Mouse (Mus musculus): Measurements from ENCODE around the gene Fbxo41. TPM values are rescaled to one million over a fixed set of nuclear protein-coding genes. Genes with fewer than 3 reads are reported as not detected.
A peak's percentile ranks its signal among the peaks of the same experiment; 100 is the strongest.
"Not testable (repeated sequence)": the region's sequence is repeated elsewhere in the genome, so short reads cannot be mapped to it uniquely, and the experiment has no call there.

The Fbxo41 gene
- polyA plus RNA-seq, 1 experiment from 2014 or later: 0.31 TPM

- Histone ChIP-seq H3K4me1 (no peaks in the 10 kb centered on the region), H3K4me2 (no peak overlapping the region), H3K27me3 (replicated peaks) (no peaks in the 10 kb centered on the region), H3K4me3 (replicated peaks) (no peak overlapping the region), H3K9me3 (no peaks in the 10 kb centered on the region), H3K36me3 (peaks cover 81% of the 10 kb centered on the region), H3K27ac (no peak overlapping the region), H3K9ac (no peak overlapping the region)
- no peak for ATAC-seq (ENCODE audit: insufficient read depth, low FRiP score, low read depth)
Measured at GRCm38 (mm10) chr6:85465381-85465780, 37.4 kb downstream of the Fbxo41 start.

- ATAC-seq (ENCODE audit: insufficient read depth, low FRiP score, low read depth): no peak
- no peak overlapping the region for H3K27ac ChIP-seq
- WGBS: 87% methylated on average over 2 of the region's 2 CpGs
- no peak overlapping the region for H3K9ac ChIP-seq
- H3K4me2 ChIP-seq: no peak overlapping the region
- 0 out of 2 replicates have a peak, but pooled peaks cover 8% of the 10 kb centered on the region for H3K4me1 ChIP-seq
- H3K4me3 ChIP-seq (replicated peaks): no peak overlapping the region
- H3K9me3 ChIP-seq: no peaks in the 10 kb centered on the region
- no peaks in the 10 kb centered on the region for H3K27me3 ChIP-seq (replicated peaks)
- peaks cover 40% of the 10 kb centered on the region for H3K36me3 ChIP-seq
Measured at GRCm38 (mm10) chr6:85459621-85460020, 43.2 kb downstream of the Fbxo41 start.

- ATAC-seq (ENCODE audit: insufficient read depth, low FRiP score, low read depth): no peak
Measured at GRCm38 (mm10) chr6:85452816-85453215, 50.0 kb downstream of the Fbxo41 start.

GRCm38 (mm10) chr6:85452411-85452665 is 50.5 kb downstream of the Fbxo41 start:
- H3K27ac ChIP-seq: peak overlapping the region; percentile 96
- under 1% methylated on average over 15 of the region's 15 CpGs for WGBS
- no peaks in the 10 kb centered on the region for H3K36me3 ChIP-seq
- 0 out of 2 replicates have a peak, but pooled peaks cover 18% of the 10 kb centered on the region for H3K4me1 ChIP-seq
- H3K9ac ChIP-seq: peak overlapping the region; percentile 82
- ATAC-seq (ENCODE audit: insufficient read depth, low FRiP score, low read depth): no peak
- H3K4me2 ChIP-seq: peak overlapping the region; percentile 95
- H3K9me3 ChIP-seq: no peaks in the 10 kb centered on the region
- H3K27me3 ChIP-seq (replicated peaks): no peaks in the 10 kb centered on the region
- H3K4me3 ChIP-seq (replicated peaks): peak overlapping the region; percentile 77

More at GRCm38 (mm10) chr6:85452816-85453215, 50.0 kb downstream of the Fbxo41 start:
- Histone ChIP-seq H3K9ac (peak overlapping the region; percentile 82), H3K4me2 (peak overlapping the region; percentile 95), H3K27ac (0 out of 2 replicates have a peak overlapping the region, but pooled peaks have one; percentile 96), H3K4me1 (0 out of 2 replicates have a peak, but pooled peaks cover 18% of the 10 kb centered on the region), H3K36me3 (no peaks in the 10 kb centered on the region), H3K27me3 (replicated peaks) (no peaks in the 10 kb centered on the region), H3K4me3 (replicated peaks) (peak overlapping the region; percentile 77), H3K9me3 (no peaks in the 10 kb centered on the region)
- 5% methylated on average over 7 of the region's 7 CpGs for whole genome bisulfite sequencing

GRCm38 (mm10) chr6:85451664-85452410 is 51.0 kb downstream of the Fbxo41 start, which contains the start of gene Pradc1:
TSS of gene Pradc1 (minus strand) at chr6:85451970.
- under 1% methylated on average over 54 of the region's 54 CpGs for WGBS
- Histone ChIP-seq H3K4me2 (peak within 1 kb of the TSS; percentile 95), H3K9me3 (no peaks in the 10 kb centered on the region), H3K4me3 (replicated peaks) (peak within 1 kb of the TSS; percentile 77), H3K4me1 (0 out of 2 replicates have a peak, but pooled peaks cover 18% of the 10 kb centered on the region), H3K27me3 (replicated peaks) (no peaks in the 10 kb centered on the region), H3K36me3 (no peaks in the 10 kb centered on the region), H3K9ac (peak within 1 kb of the TSS; percentile 82), H3K27ac (peak within 1 kb of the TSS; percentile 96)
- peak; percentile 87 for ATAC-seq (ENCODE audit: insufficient read depth, low FRiP score, low read depth)

- Histone ChIP-seq H3K4me2 (peak within 1 kb of the TSS; percentile 95), H3K27ac (peak within 1 kb of the TSS; percentile 96), H3K9me3 (no peaks in the 10 kb centered on the region), H3K9ac (peak within 1 kb of the TSS; percentile 82), H3K27me3 (replicated peaks) (no peaks in the 10 kb centered on the region), H3K36me3 (peaks cover 4% of the 10 kb centered on the region; the same call in 1 of the 2 replicates), H3K4me3 (replicated peaks) (peak within 1 kb of the TSS; percentile 77), H3K4me1 (0 out of 2 replicates have a peak, but pooled peaks cover 10% of the 10 kb centered on the region)
- peak; percentile 94 for ATAC-seq (ENCODE audit: insufficient read depth, low FRiP score, low read depth)
- 2% methylated on average over 94 of the region's 96 CpGs for WGBS
Measured at GRCm38 (mm10) chr6:85450697-85451663, 51.8 kb downstream of the Fbxo41 start, which contains the start of gene Cct7. TSS of gene Cct7 (plus strand) at chr6:85451514.

- peak overlapping the region; percentile 77; the same call in 1 of the 2 replicates for H3K4me3 ChIP-seq (replicated peaks)
- H3K36me3 ChIP-seq; H3K4me1 ChIP-seq; H3K9me3 ChIP-seq; H3K9ac ChIP-seq; ATAC-seq (ENCODE audit: insufficient read depth, low FRiP score, low read depth); H3K27ac ChIP-seq; H3K27me3 ChIP-seq (replicated peaks): not testable (repeated sequence)
- H3K4me2 ChIP-seq: peak overlapping the region; percentile 95
- 60% methylated on average over 1 of the region's 1 CpGs for WGBS
Measured at GRCm38 (mm10) chr6:85450140-85450539, 52.7 kb downstream of the Fbxo41 start.

GRCm38 (mm10) chr6:85447351-85447750 is 55.4 kb downstream of the Fbxo41 start:
- Histone ChIP-seq H3K4me3 (replicated peaks) (no peak overlapping the region), H3K9ac (no peak overlapping the region), H3K4me2 (no peak overlapping the region), H3K27ac (no peak overlapping the region), H3K36me3 (peaks cover 13% of the 10 kb centered on the region; the same call in 1 of the 2 replicates), H3K27me3 (replicated peaks) (no peaks in the 10 kb centered on the region), H3K4me1 (no peaks in the 10 kb centered on the region), H3K9me3 (no peaks in the 10 kb centered on the region)
- ATAC-seq (ENCODE audit: insufficient read depth, low FRiP score, low read depth): no peak
- WGBS: 79% methylated on average over 6 of the region's 6 CpGs

GRCm38 (mm10) chr6:85445286-85445685 is 57.5 kb downstream of the Fbxo41 start:
- Histone ChIP-seq H3K27ac (no peak overlapping the region), H3K27me3 (replicated peaks) (no peaks in the 10 kb centered on the region), H3K36me3 (peaks cover 18% of the 10 kb centered on the region), H3K4me1 (no peaks in the 10 kb centered on the region), H3K9ac (no peak overlapping the region), H3K9me3 (no peaks in the 10 kb centered on the region), H3K4me3 (replicated peaks) (no peak overlapping the region), H3K4me2 (no peak overlapping the region)
- ATAC-seq (ENCODE audit: insufficient read depth, low FRiP score, low read depth): no peak
- 80% methylated on average over 5 of the region's 5 CpGs for WGBS

GRCm38 (mm10) chr6:85444266-85444965 is 58.4 kb downstream of the Fbxo41 start:
- no peak overlapping the region for H3K27ac ChIP-seq
- H3K4me3 ChIP-seq (replicated peaks): no peak overlapping the region
- H3K9ac ChIP-seq: no peak overlapping the region
- ATAC-seq (ENCODE audit: insufficient read depth, low FRiP score, low read depth): no peak
- H3K27me3 ChIP-seq (replicated peaks): no peaks in the 10 kb centered on the region
- 84% methylated on average over 8 of the region's 8 CpGs for WGBS
- H3K36me3 ChIP-seq: peaks cover 25% of the 10 kb centered on the region
- H3K4me1 ChIP-seq: no peaks in the 10 kb centered on the region
- no peak overlapping the region for H3K4me2 ChIP-seq
- no peaks in the 10 kb centered on the region for H3K9me3 ChIP-seq

- no peak for ATAC-seq (ENCODE audit: insufficient read depth, low FRiP score, low read depth)
- Histone ChIP-seq H3K9ac (no peak overlapping the region), H3K9me3 (no peaks in the 10 kb centered on the region), H3K4me3 (replicated peaks) (no peak overlapping the region), H3K4me1 (no peaks in the 10 kb centered on the region), H3K27me3 (replicated peaks) (no peaks in the 10 kb centered on the region), H3K27ac (no peak overlapping the region), H3K36me3 (peaks cover 25% of the 10 kb centered on the region), H3K4me2 (no peak overlapping the region)
- 75% methylated on average over 3 of the region's 3 CpGs for WGBS
Measured at GRCm38 (mm10) chr6:85443488-85444233, 59.1 kb downstream of the Fbxo41 start.
